Mouse (Mus musculus): ENCODE data around the gene Icam2. TPM values are rescaled to one million over a fixed set of nuclear protein-coding genes. Genes with fewer than 3 reads are reported as not detected.

Icam2 gene
- total and polyA plus RNA-seq, 3 experiments: 49.6 to 82.7 TPM; not detected in 1

Other genes with a start within 250 kb of the Icam2 start
- gene Gm10840, start 227.2 kb downstream of the Icam2 start, total RNA-seq (2012; rRNA removed): not detected in 2 replicates
- not detected for gene Gm10840, start 227.2 kb downstream of the Icam2 start, polyA plus RNA-seq (2012; ENCODE audit: insufficient read depth in 1 of 2, insufficient read length in 2 of 2, low read depth in 1 of 2, low replicate concordance in 2 of 2, missing spikeins in 1 of 2)
- gene Limd2, start 227.2 kb downstream of the Icam2 start, total RNA-seq (2012; rRNA removed): 58.6 and 103 TPM in 2 replicates
- 100 to 1,000 TPM in 1 of 2 experiments, not detected in 1; 201 TPM for gene Limd2, start 227.2 kb downstream of the Icam2 start, polyA plus RNA-seq (2012; ENCODE audit: insufficient read depth in 1 of 2, insufficient read length in 2 of 2, low read depth in 1 of 2, low replicate concordance in 2 of 2, missing spikeins in 1 of 2)
- gene Strada, start 185.9 kb downstream of the Icam2 start, total RNA-seq (2012; rRNA removed): 25.5 and 27.4 TPM in 2 replicates
- 10 to 100 TPM in 1 of 2 experiments, not detected in 1; 39.8 TPM for gene Strada, start 185.9 kb downstream of the Icam2 start, polyA plus RNA-seq (2012; ENCODE audit: insufficient read depth in 1 of 2, insufficient read length in 2 of 2, low read depth in 1 of 2, low replicate concordance in 2 of 2, missing spikeins in 1 of 2)
- gene Ccdc47, start 171.7 kb downstream of the Icam2 start, total RNA-seq (2012; rRNA removed): 51.6 and 51.8 TPM in 2 replicates
- 100 to 1,000 TPM in 1 of 2 experiments, 10 to 100 TPM in 1; 47.6 to 145 TPM for gene Ccdc47, start 171.7 kb downstream of the Icam2 start, polyA plus RNA-seq (2012; ENCODE audit: insufficient read depth in 1 of 2, insufficient read length in 2 of 2, low read depth in 1 of 2, low replicate concordance in 2 of 2, missing spikeins in 1 of 2)
- gene Ddx42, start 171.1 kb downstream of the Icam2 start, total RNA-seq (2012; rRNA removed): 56.1 and 62.6 TPM in 2 replicates
- gene Ddx42, start 171.1 kb downstream of the Icam2 start, polyA plus RNA-seq (2012; ENCODE audit: insufficient read depth in 1 of 2, insufficient read length in 2 of 2, low read depth in 1 of 2, low replicate concordance in 2 of 2, missing spikeins in 1 of 2): 10 to 100 TPM in 1 of 2 experiments, not detected in 1; 57.7 TPM
- gene Ftsj3, start 132.0 kb downstream of the Icam2 start, total RNA-seq (2012; rRNA removed): 268 and 308 TPM in 2 replicates
- gene Ftsj3, start 132.0 kb downstream of the Icam2 start, polyA plus RNA-seq (2012; ENCODE audit: insufficient read depth in 1 of 2, insufficient read length in 2 of 2, low read depth in 1 of 2, low replicate concordance in 2 of 2, missing spikeins in 1 of 2): 100 to 1,000 TPM in 1 of 2 experiments, not detected in 1; 205 TPM
- gene Psmc5, start 131.9 kb downstream of the Icam2 start, total RNA-seq (2012; rRNA removed): 426 and 451 TPM in 2 replicates
- gene Psmc5, start 131.9 kb downstream of the Icam2 start, polyA plus RNA-seq (2012; ENCODE audit: insufficient read depth in 1 of 2, insufficient read length in 2 of 2, low read depth in 1 of 2, low replicate concordance in 2 of 2, missing spikeins in 1 of 2): 100 to 1,000 TPM; 112 to 290 TPM
- 116 and 131 TPM in 2 replicates for gene Smarcd2, start 115.1 kb downstream of the Icam2 start, total RNA-seq (2012; rRNA removed)
- gene Smarcd2, start 115.1 kb downstream of the Icam2 start, polyA plus RNA-seq (2012; ENCODE audit: insufficient read depth in 1 of 2, insufficient read length in 2 of 2, low read depth in 1 of 2, low replicate concordance in 2 of 2, missing spikeins in 1 of 2): 100 to 1,000 TPM in 1 of 2 experiments, not detected in 1; 123 TPM
- gene Tcam1, start 111.4 kb downstream of the Icam2 start, total RNA-seq (2012; rRNA removed): 4.3 and 4.6 TPM in 2 replicates
- 1 to 10 TPM in 1 of 2 experiments, not detected in 1; 8.9 TPM for gene Tcam1, start 111.4 kb downstream of the Icam2 start, polyA plus RNA-seq (2012; ENCODE audit: insufficient read depth in 1 of 2, insufficient read length in 2 of 2, low read depth in 1 of 2, low replicate concordance in 2 of 2, missing spikeins in 1 of 2)
- gene Gh, start 86.2 kb downstream of the Icam2 start, total RNA-seq (2012; rRNA removed): not detected in 2 replicates
- gene Gh, start 86.2 kb downstream of the Icam2 start, polyA plus RNA-seq (2012; ENCODE audit: insufficient read depth in 1 of 2, insufficient read length in 2 of 2, low read depth in 1 of 2, low replicate concordance in 2 of 2, missing spikeins in 1 of 2): under 1 TPM in 1 of 2 experiments, not detected in 1; 0.08 TPM
- gene Cd79b, start 73.3 kb downstream of the Icam2 start, total RNA-seq (2012; rRNA removed): 0.36 and 0.54 TPM in 2 replicates
- 1 to 10 TPM in 1 of 2 experiments, not detected in 1; 2.4 TPM for gene Cd79b, start 73.3 kb downstream of the Icam2 start, polyA plus RNA-seq (2012; ENCODE audit: insufficient read depth in 1 of 2, insufficient read length in 2 of 2, low read depth in 1 of 2, low replicate concordance in 2 of 2, missing spikeins in 1 of 2)
- 0.15 and 0.16 TPM in 2 replicates for gene Scn4a, start 34.8 kb downstream of the Icam2 start, total RNA-seq (2012; rRNA removed)
- gene Scn4a, start 34.8 kb downstream of the Icam2 start, polyA plus RNA-seq (2012; ENCODE audit: insufficient read depth in 1 of 2, insufficient read length in 2 of 2, low read depth in 1 of 2, low replicate concordance in 2 of 2, missing spikeins in 1 of 2): under 1 TPM in 1 of 2 experiments, not detected in 1; 0.04 TPM
- not detected in 2 replicates for gene Prr29, start 22.6 kb downstream of the Icam2 start, total RNA-seq (2012; rRNA removed)
- under 1 TPM in 1 of 2 experiments, not detected in 1; 0.61 TPM for gene Prr29, start 22.6 kb downstream of the Icam2 start, polyA plus RNA-seq (2012; ENCODE audit: insufficient read depth in 1 of 2, insufficient read length in 2 of 2, low read depth in 1 of 2, low replicate concordance in 2 of 2, missing spikeins in 1 of 2)
- 4.3 and 4.8 TPM in 2 replicates for gene Ern1, start 99.8 kb upstream of the Icam2 start, total RNA-seq (2012; rRNA removed)
- 1 to 10 TPM in 1 of 2 experiments, not detected in 1; 5.7 TPM for gene Ern1, start 99.8 kb upstream of the Icam2 start, polyA plus RNA-seq (2012; ENCODE audit: insufficient read depth in 1 of 2, insufficient read length in 2 of 2, low read depth in 1 of 2, low replicate concordance in 2 of 2, missing spikeins in 1 of 2)
- gene Tex2, start 225.3 kb upstream of the Icam2 start, total RNA-seq (2012; rRNA removed): 21.9 and 24.8 TPM in 2 replicates
- gene Tex2, start 225.3 kb upstream of the Icam2 start, polyA plus RNA-seq (2012; ENCODE audit: insufficient read depth in 1 of 2, insufficient read length in 2 of 2, low read depth in 1 of 2, low replicate concordance in 2 of 2, missing spikeins in 1 of 2): 10 to 100 TPM in 1 of 2 experiments, not detected in 1; 13.7 TPM